9 mouse cellular contexts compared by ENCODE assay signal in the genomic region with DNA sequence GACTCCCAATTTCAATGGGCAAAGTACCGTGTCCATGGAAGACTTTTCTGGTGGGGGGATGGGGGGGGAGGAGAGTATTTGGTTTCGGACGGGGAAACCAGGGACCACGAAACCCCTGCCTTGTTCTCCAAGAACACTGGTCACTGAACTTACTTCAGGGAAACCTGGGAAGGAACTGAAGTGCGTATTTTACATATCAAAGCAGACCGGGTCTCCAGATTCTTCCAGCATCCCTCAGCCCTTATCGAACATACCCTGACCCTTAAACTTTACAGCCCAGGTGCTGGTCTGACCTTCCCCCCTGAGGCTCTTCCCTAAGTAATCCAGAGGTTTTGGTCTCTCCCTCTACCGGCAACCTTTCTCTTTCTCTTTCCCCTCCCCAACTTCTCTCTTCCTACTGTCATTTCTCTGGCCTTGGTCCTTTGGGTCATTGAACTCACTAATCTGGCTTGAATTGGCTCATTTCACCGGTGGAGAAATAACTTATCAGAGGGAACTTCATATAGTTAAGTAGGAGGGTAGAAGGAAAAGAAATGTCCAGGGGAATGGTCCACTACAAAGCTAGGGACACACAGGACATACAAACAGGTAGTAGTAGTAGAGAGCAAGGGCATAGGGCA. TPM values are rescaled to one million over a fixed set of nuclear protein-coding genes. Genes with fewer than 3 reads are reported as not detected.
DNase-seq lines count a peak whose midpoint lies in the region; ATAC-seq lines count a peak whose summit lies in the region.
"Had no signal": no experiment of that assay in that cellular context is flagged by ENCODE, and none has a peak within 500 bp of the region (broad histone marks: within the 10 kb centered on the region; RNA-seq: fewer than 3 reads in every experiment).

No protein-coding gene starts in this region.

- H3K27ac ChIP-seq in lung, embryonic 15.5 days, result no peak overlapping the region
- H3K27ac ChIP-seq in forebrain, embryonic 13.5 days, result no peak overlapping the region
- no peak overlapping the region; the same call in 1 of the 2 replicates for H3K27ac ChIP-seq in limb, embryonic 12.5 days
- H3K27ac ChIP-seq in neural tube, embryonic 15.5 days (replicated peaks), result no peak overlapping the region

- H3K27me3 ChIP-seq in lung, embryonic 15.5 days, result no peaks in the 10 kb centered on the region
- no peaks in the 10 kb centered on the region for H3K27me3 ChIP-seq in forebrain, embryonic 13.5 days
- no peaks in the 10 kb centered on the region for H3K27me3 ChIP-seq in limb, embryonic 12.5 days
- H3K27me3 ChIP-seq in neural tube, embryonic 15.5 days (replicated peaks), result no peaks in the 10 kb centered on the region

- peak overlapping the region; percentile 72 for H3K4me2 ChIP-seq in lung, embryonic 15.5 days
- peak overlapping the region; percentile 70 for H3K4me2 ChIP-seq in forebrain, embryonic 13.5 days
- peak overlapping the region; percentile 67 for H3K4me2 ChIP-seq in limb, embryonic 12.5 days
- H3K4me2 ChIP-seq in neural tube, embryonic 15.5 days, result peak overlapping the region; percentile 71

- H3K4me1 ChIP-seq in lung, embryonic 15.5 days, result peaks cover 20% of the 10 kb centered on the region
- peaks cover 32% of the 10 kb centered on the region for H3K4me1 ChIP-seq in forebrain, embryonic 13.5 days
- peaks cover 19% of the 10 kb centered on the region for H3K4me1 ChIP-seq in limb, embryonic 12.5 days (replicated peaks)
- H3K4me1 ChIP-seq in neural tube, embryonic 15.5 days, result peaks cover 29% of the 10 kb centered on the region

- WGBS in lung, embryonic 15.5 days, result 27% methylated on average over 9 of the region's 9 CpGs
- WGBS in forebrain, embryonic 13.5 days, result 16% methylated on average over 9 of the region's 9 CpGs
- WGBS in limb, embryonic 12.5 days, result 19% methylated on average over 9 of the region's 9 CpGs
- WGBS in neural tube, embryonic 15.5 days, result 15% methylated on average over 9 of the region's 9 CpGs

- no peak for DNase-seq in lung, postnatal 25 days (ENCODE audit: low spot score)
- DNase-seq in ovary, postnatal 36 days (ENCODE audit: low spot score), result no peak
- DNase-seq in kidney, adult 18-20 months, result no peak
- DNase-seq in thymus, postnatal 0 days (ENCODE audit: low spot score), result no peak
- DNase-seq: gastrocnemius, postnatal 14 days had no signal

- ATAC-seq in lung, embryonic 15.5 days (ENCODE audit: borderline replicate concordance, extremely low read depth, low FRiP score, low TSS enrichment), result no peak
- ATAC-seq in forebrain, embryonic 13.5 days, result no peak
- no peak for ATAC-seq in limb, embryonic 12.5 days (ENCODE audit: insufficient number of reproducible peaks, insufficient read depth, low FRiP score, low TSS enrichment, low read depth)
- no peak for ATAC-seq in neural tube, embryonic 15.5 days (ENCODE audit: low FRiP score)

- H3K9me3 ChIP-seq in lung, embryonic 15.5 days, result no peaks in the 10 kb centered on the region
- H3K9me3 ChIP-seq in forebrain, embryonic 13.5 days (replicated peaks), result no peaks in the 10 kb centered on the region
- H3K9me3 ChIP-seq in limb, embryonic 12.5 days, result no peaks in the 10 kb centered on the region
- H3K9me3 ChIP-seq in neural tube, embryonic 15.5 days (replicated peaks), result no peaks in the 10 kb centered on the region

- H3K4me3 ChIP-seq in lung, embryonic 15.5 days, result peak overlapping the region; percentile 86
- peak overlapping the region; percentile 76 for H3K4me3 ChIP-seq in forebrain, embryonic 13.5 days
- H3K4me3 ChIP-seq in limb, embryonic 12.5 days (replicated peaks), result peak overlapping the region; percentile 68
- H3K4me3 ChIP-seq in neural tube, embryonic 15.5 days (replicated peaks), result peak overlapping the region; percentile 65; the same call in 1 of the 2 replicates

- no peaks in the 10 kb centered on the region for H3K36me3 ChIP-seq in lung, embryonic 15.5 days
- H3K36me3 ChIP-seq in forebrain, embryonic 13.5 days (ENCODE audit: poor library complexity, severe bottlenecking), result no peaks in the 10 kb centered on the region
- H3K36me3 ChIP-seq in limb, embryonic 12.5 days, result no peaks in the 10 kb centered on the region
- H3K36me3 ChIP-seq in neural tube, embryonic 15.5 days, result no peaks in the 10 kb centered on the region

- 0 out of 2 replicates have a peak overlapping the region, but pooled peaks have one; percentile 73 for H3K9ac ChIP-seq in lung, embryonic 15.5 days
- H3K9ac ChIP-seq in forebrain, embryonic 13.5 days, result peak overlapping the region; percentile 82
- no peak overlapping the region for H3K9ac ChIP-seq in limb, embryonic 12.5 days (replicated peaks)
- H3K9ac ChIP-seq in neural tube, embryonic 15.5 days (replicated peaks), result peak overlapping the region; percentile 8; the same call in 1 of the 2 replicates

RNA-seq across cellular contexts. Expression of a gene that starts 1.1 kb away (rescaled TPM):
- 36.9 and 39.7 TPM in 2 replicates for polyA plus RNA-seq in lung, embryonic 15.5 days (2015; fragmentation: Nextera tagmentation; extraction: Ambion mirVana)
- 25.8 and 26.8 TPM in 2 replicates for polyA plus RNA-seq in forebrain, embryonic 13.5 days (2015; fragmentation: Nextera tagmentation; extraction: Ambion mirVana)
- polyA plus RNA-seq in limb, embryonic 12.5 days (2016; fragmentation: Nextera tagmentation; extraction: Ambion mirVana), result 36.2 and 44.2 TPM in 2 replicates
- 11.8 and 16.9 TPM in 2 replicates for polyA plus RNA-seq in neural tube, embryonic 15.5 days (2015; fragmentation: Nextera tagmentation; extraction: Ambion mirVana)
- 17.3 and 17.4 TPM in 2 replicates for polyA plus RNA-seq in thymus, postnatal 0 days (2015; fragmentation: Nextera tagmentation; extraction: Ambion mirVana)

RNA-seq across cellular contexts. Expression of a gene that starts 2.5 kb away (rescaled TPM):
- 31.9 and 32.0 TPM in 2 replicates for polyA plus RNA-seq in lung, embryonic 15.5 days (2015; fragmentation: Nextera tagmentation; extraction: Ambion mirVana)
- 35.1 and 35.7 TPM in 2 replicates for polyA plus RNA-seq in forebrain, embryonic 13.5 days (2015; fragmentation: Nextera tagmentation; extraction: Ambion mirVana)
- 24.1 and 24.2 TPM in 2 replicates for polyA plus RNA-seq in limb, embryonic 12.5 days (2016; fragmentation: Nextera tagmentation; extraction: Ambion mirVana)
- 54.4 and 61.3 TPM in 2 replicates for polyA plus RNA-seq in neural tube, embryonic 15.5 days (2015; fragmentation: Nextera tagmentation; extraction: Ambion mirVana)
- 54.4 and 57.5 TPM in 2 replicates for polyA plus RNA-seq in thymus, postnatal 0 days (2015; fragmentation: Nextera tagmentation; extraction: Ambion mirVana)

RNA-seq across cellular contexts. Expression of a gene that starts 41.9 kb away (rescaled TPM):
- polyA plus RNA-seq in lung, embryonic 15.5 days (2015; fragmentation: Nextera tagmentation; extraction: Ambion mirVana), result 67.3 and 68.0 TPM in 2 replicates
- polyA plus RNA-seq in forebrain, embryonic 13.5 days (2015; fragmentation: Nextera tagmentation; extraction: Ambion mirVana), result 52.2 and 58.3 TPM in 2 replicates
- polyA plus RNA-seq in limb, embryonic 12.5 days (2016; fragmentation: Nextera tagmentation; extraction: Ambion mirVana), result 84.3 and 87.0 TPM in 2 replicates
- polyA plus RNA-seq in neural tube, embryonic 15.5 days (2015; fragmentation: Nextera tagmentation; extraction: Ambion mirVana), result 5.3 and 13.7 TPM in 2 replicates
- polyA plus RNA-seq in thymus, postnatal 0 days (2015; fragmentation: Nextera tagmentation; extraction: Ambion mirVana), result 33.4 and 34.1 TPM in 2 replicates

RNA-seq across cellular contexts. Expression of a gene that starts 48.9 kb away (rescaled TPM):
- polyA plus RNA-seq in lung, embryonic 15.5 days (2015; fragmentation: Nextera tagmentation; extraction: Ambion mirVana), result 0.09 and 0.17 TPM in 2 replicates
- polyA plus RNA-seq in forebrain, embryonic 13.5 days (2015; fragmentation: Nextera tagmentation; extraction: Ambion mirVana), result not detected in 2 replicates
- 0.13 and 0.16 TPM in 2 replicates for polyA plus RNA-seq in limb, embryonic 12.5 days (2016; fragmentation: Nextera tagmentation; extraction: Ambion mirVana)
- 0.13 and 0.33 TPM in 2 replicates for polyA plus RNA-seq in neural tube, embryonic 15.5 days (2015; fragmentation: Nextera tagmentation; extraction: Ambion mirVana)
- polyA plus RNA-seq in thymus, postnatal 0 days (2015; fragmentation: Nextera tagmentation; extraction: Ambion mirVana), result 3.3 and 3.6 TPM in 2 replicates
